Comparison of ENCODE assay signal across 7 mouse cellular contexts in genomic region chr3:31260329-31260963, GRCm38 (mm10). TPM values are rescaled to one million over a fixed set of nuclear protein-coding genes. Genes with fewer than 3 reads are reported as not detected.
DNase-seq lines count a peak whose midpoint lies in the region; ATAC-seq and TF ChIP-seq lines count a peak whose summit lies in the region.

No protein-coding gene starts in this region.

- no peak for TF ChIP-seq CTCF in kidney, postnatal 0 days (IDR thresholded peaks at IDR 0.05; ENCODE audit: low read depth)

- H3K9me3 ChIP-seq in kidney, postnatal 0 days (replicated peaks; ENCODE audit: low read length) = no peaks in the 10 kb centered on the region
- H3K9me3 ChIP-seq in neural tube, embryonic 14.5 days (ENCODE audit: control insufficient read depth, low read length) = no peaks in the 10 kb centered on the region

- DNase-seq in ES-CJ7 (ENCODE audit: low read depth, low spot score) (peak; percentile 56), adipocyte (ENCODE audit: low spot score) (peak; percentile 62)
- DNase-seq in forelimb bud, embryonic 11.5 days (ENCODE audit: low read depth, low spot score) = peak; percentile 89
- DNase-seq in kidney, postnatal 0 days (ENCODE audit: low spot score) = peak; percentile 77
- no peak for DNase-seq in thymus, adult 18-20 months

- peak overlapping the region; percentile 62 for H3K27ac ChIP-seq in kidney, postnatal 0 days
- no peak overlapping the region for H3K27ac ChIP-seq in neural tube, embryonic 14.5 days (ENCODE audit: low read depth, low read length)

- 19% methylated on average over 7 of the region's 7 CpGs for WGBS in kidney, postnatal 0 days
- WGBS in neural tube, embryonic 14.5 days = 17% methylated on average over 7 of the region's 7 CpGs

- H3K9ac ChIP-seq in kidney, postnatal 0 days (ENCODE audit: low read depth, low read length) = no peak overlapping the region
- H3K9ac ChIP-seq in neural tube, embryonic 14.5 days (replicated peaks; ENCODE audit: low read depth, low read length) = no peak overlapping the region

- no peak overlapping the region for H3K4me2 ChIP-seq in kidney, postnatal 0 days (ENCODE audit: low read length)
- H3K4me2 ChIP-seq in neural tube, embryonic 14.5 days (ENCODE audit: low read depth, low read length) = no peak overlapping the region

- ATAC-seq in kidney, postnatal 0 days (replicated peaks; ENCODE audit: low FRiP score, low read depth) = peak; percentile 95
- ATAC-seq in neural tube, embryonic 14.5 days (ENCODE audit: low read depth) = peak; percentile 67; the same call in 1 of the 2 replicates
- ATAC-seq in inflammation-experienced regulatory T-cells, adult 6 months = no peak

- H3K4me1 ChIP-seq in kidney, postnatal 0 days (replicated peaks; ENCODE audit: insufficient read depth, low read length) = peaks cover 6% of the 10 kb centered on the region; the same call in 1 of the 2 replicates
- no peaks in the 10 kb centered on the region for H3K4me1 ChIP-seq in neural tube, embryonic 14.5 days (ENCODE audit: control insufficient read depth, insufficient read depth, low read length)

- H3K27me3 ChIP-seq in kidney, postnatal 0 days (ENCODE audit: insufficient read depth, low read length) = no peaks in the 10 kb centered on the region
- no peaks in the 10 kb centered on the region for H3K27me3 ChIP-seq in neural tube, embryonic 14.5 days (ENCODE audit: control insufficient read depth, insufficient read depth, low read length)

- H3K36me3 ChIP-seq in kidney, postnatal 0 days (ENCODE audit: insufficient read depth, low read length) = no peaks in the 10 kb centered on the region
- no peaks in the 10 kb centered on the region for H3K36me3 ChIP-seq in neural tube, embryonic 14.5 days (ENCODE audit: control insufficient read depth, insufficient read depth, low read length)

- H3K4me3 ChIP-seq in kidney, postnatal 0 days (replicated peaks; ENCODE audit: low read depth, low read length) = no peak overlapping the region
- no peak overlapping the region for H3K4me3 ChIP-seq in neural tube, embryonic 14.5 days (ENCODE audit: low read depth, low read length)

RNA-seq across cellular contexts. Expression of gene Slc7a14, which starts 49.7 kb away (rescaled TPM):
- 0.01 and 0.03 TPM in 2 replicates for polyA plus RNA-seq in kidney, postnatal 0 days (2015; fragmentation: Nextera tagmentation; extraction: Ambion mirVana)
- polyA plus RNA-seq in neural tube, embryonic 14.5 days (2014; fragmentation: Nextera tagmentation; extraction: Ambion mirVana) = 9.0 and 10.8 TPM in 2 replicates
- under 1 TPM in 1 of 3 experiments, not detected in 2; 0.04 TPM for polyA plus RNA-seq in inflammation-experienced regulatory T-cells, adult 6 months (2017; shearing (Covaris generic))

Comparison
In these comparisons a context has a peak if more than half of its experiments do, and no peak if none do; other contexts are left out.
1. DNase-seq: peak in ES-CJ7 (single experiment), adipocyte (single experiment), forelimb bud, embryonic 11.5 days (single experiment) and kidney, postnatal 0 days (single experiment); none in thymus, adult 18-20 months (0 of 2).